Mouse (Mus musculus): ENCODE data around the gene Rps3a1.

- TF ChIP-seq CTCF (IDR thresholded peaks at IDR 0.05; ENCODE audit: low read depth, low read length) = no peak
- TF ChIP-seq POLR2A (IDR thresholded peaks at IDR 0.05; ENCODE audit: borderline replicate concordance, low read depth, low read length) = no peak
Measured at GRCm38 (mm10) chr3:86119237-86119932, 23.1 kb downstream of the Rps3a1 start.
